Mouse (Mus musculus) CH12.LX (cell line): ENCODE results near the gene Aph1a.

Experiments
- CHD2 ChIP-seq: IDR thresholded peaks from 2 replicates; pipeline ENCODE4 v1.6.1; 2011; ENCODE audit warnings: low read length, improper control_type of control experiment
- CTCF ChIP-seq, 2 experiments: IDR thresholded peaks in 1 of 2; conservative IDR thresholded peaks in 1 of 2; 2 replicates each; pipeline ENCODE4 v1.5.1; 2011 to 2012; ENCODE audit warnings: low read depth in 2 of 2, low read length in 2 of 2, improper control_type of control experiment in 1 of 2, inconsistent platforms in 1 of 2, mild to moderate bottlenecking in 1 of 2, moderate library complexity in 1 of 2
- EP300 ChIP-seq: IDR thresholded peaks from 2 replicates; pipeline ENCODE4 v1.6.1; 2011; ENCODE audit warnings: low read length, improper control_type of control experiment
- HCFC1 ChIP-seq: IDR thresholded peaks from 2 replicates; pipeline ENCODE4 v1.6.1; 2012; ENCODE audit warnings: low read depth, mild to moderate bottlenecking, inconsistent platforms, low read length, improper control_type of control experiment
- JUN ChIP-seq: IDR thresholded peaks from 2 replicates; pipeline ENCODE4 v1.6.1; 2011; ENCODE audit warnings: low read depth, mild to moderate bottlenecking, low read length, improper control_type of control experiment, moderate library complexity; ENCODE audit not compliant: insufficient read depth
- JUND ChIP-seq: conservative IDR thresholded peaks from 2 replicates; pipeline ENCODE4 v1.6.1; 2011; ENCODE audit warnings: low read depth, low read length, improper control_type of control experiment
- KAT2A ChIP-seq: IDR thresholded peaks from 2 replicates; pipeline ENCODE4 v1.6.1; 2012; ENCODE audit warnings: low read length, improper control_type of control experiment, inconsistent platforms; ENCODE audit not compliant: insufficient replicate concordance
- MAFK ChIP-seq: IDR thresholded peaks from 2 replicates; pipeline ENCODE4 v1.6.1; 2011; ENCODE audit warnings: low read length, improper control_type of control experiment; ENCODE audit not compliant: insufficient replicate concordance
- NELFE ChIP-seq: IDR thresholded peaks from 2 replicates; pipeline ENCODE4 v1.6.1; 2011; ENCODE audit warnings: low read depth, low read length, improper control_type of control experiment
- POLR2A ChIP-seq: IDR thresholded peaks from 2 replicates; pipeline ENCODE4 v1.6.1; 2011; ENCODE audit warnings: low read depth, mild to moderate bottlenecking, improper control_type of control experiment, low read length

- TF ChIP-seq CTCF (conservative IDR thresholded peaks at IDR 0.05 in 1 of 2, IDR thresholded peaks at IDR 0.05 in 1 of 2; ENCODE audit: low read depth in 2 of 2, low read length in 2 of 2), result no peak
- TF ChIP-seq CHD2, result no peak
- TF ChIP-seq POLR2A, result no peak
- no peak for TF ChIP-seq JUN
- no peak for TF ChIP-seq HCFC1
- no peak for TF ChIP-seq KAT2A
- TF ChIP-seq EP300, result no peak
- TF ChIP-seq NELFE, result no peak
- no peak for TF ChIP-seq JUND
- TF ChIP-seq MAFK, result no peak
Observed at GRCm38 (mm10) chr3:95884400-95884799, 9.4 kb upstream of the Aph1a start.
